Mouse (Mus musculus) activated CD4-positive, CD25-positive, alpha-beta regulatory T cell, adult 4 months (primary cell): ENCODE results near the gene Wdfy3. TPM values are rescaled to one million over a fixed set of nuclear protein-coding genes. Genes with fewer than 3 reads are reported as not detected.

ENCODE experiments used
- ATAC-seq: one replicate; pipeline ENCODE4 v1.8.0; 2017
- polyA plus RNA-seq, 2 experiments: library from polyadenylated mRNA; unstranded; fragments of 100-300 nt; shearing (Covaris generic); gene quantifications; one replicate each; pipeline ENCODE4 v1.2.1; 2017

The Wdfy3 gene
- polyA plus RNA-seq, 2 experiments from 2014 or later: 0.07 to 0.10 TPM

GRCm38 (mm10) chr5:101828932-101829331 is 240.8 kb downstream of the Wdfy3 start:
- ATAC-seq: no peak

DNA sequence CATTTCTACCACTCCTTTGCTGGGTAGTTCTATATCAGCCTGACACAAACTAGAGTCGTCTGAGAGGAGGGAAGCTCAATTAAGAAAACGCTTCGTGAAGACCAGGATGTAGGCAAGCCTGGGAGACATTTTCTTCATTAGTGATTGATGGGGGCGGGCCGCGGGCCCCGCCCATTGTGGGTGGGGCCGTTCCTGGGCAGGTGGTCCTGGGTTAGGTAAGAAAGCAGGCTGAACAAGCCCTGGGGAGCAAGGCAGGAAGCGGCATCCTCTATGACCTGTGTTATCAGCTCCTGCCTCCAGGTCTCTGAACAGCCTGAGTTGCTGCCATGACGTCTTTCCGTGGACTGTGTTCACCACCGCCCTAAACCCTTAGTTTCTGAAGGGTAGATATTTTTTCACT is 242.2 kb downstream of the Wdfy3 start:
- no peak for ATAC-seq

DNA sequence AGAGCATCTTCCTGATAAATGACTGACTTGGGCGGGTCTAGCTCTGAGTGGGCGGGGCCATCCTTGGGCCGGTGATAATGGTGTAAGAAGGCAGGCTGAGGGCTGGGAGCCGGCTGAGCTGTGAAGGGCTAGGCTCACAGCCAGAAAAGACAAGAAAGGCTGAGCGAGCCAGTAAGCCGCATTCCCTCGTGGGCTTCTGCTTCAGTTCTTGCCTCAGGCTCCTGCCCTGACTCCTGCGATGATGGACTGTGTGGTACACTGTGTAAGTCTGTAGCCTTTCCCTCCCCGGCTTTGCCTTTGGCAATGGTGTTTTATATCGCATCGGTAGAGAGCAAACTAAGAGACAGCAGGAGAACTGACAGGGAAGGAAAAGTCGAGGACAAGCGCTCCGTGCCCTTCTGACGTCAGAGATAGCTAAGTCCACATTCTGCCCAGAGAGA is 243.2 kb downstream of the Wdfy3 start:
- no peak for ATAC-seq

DNA sequence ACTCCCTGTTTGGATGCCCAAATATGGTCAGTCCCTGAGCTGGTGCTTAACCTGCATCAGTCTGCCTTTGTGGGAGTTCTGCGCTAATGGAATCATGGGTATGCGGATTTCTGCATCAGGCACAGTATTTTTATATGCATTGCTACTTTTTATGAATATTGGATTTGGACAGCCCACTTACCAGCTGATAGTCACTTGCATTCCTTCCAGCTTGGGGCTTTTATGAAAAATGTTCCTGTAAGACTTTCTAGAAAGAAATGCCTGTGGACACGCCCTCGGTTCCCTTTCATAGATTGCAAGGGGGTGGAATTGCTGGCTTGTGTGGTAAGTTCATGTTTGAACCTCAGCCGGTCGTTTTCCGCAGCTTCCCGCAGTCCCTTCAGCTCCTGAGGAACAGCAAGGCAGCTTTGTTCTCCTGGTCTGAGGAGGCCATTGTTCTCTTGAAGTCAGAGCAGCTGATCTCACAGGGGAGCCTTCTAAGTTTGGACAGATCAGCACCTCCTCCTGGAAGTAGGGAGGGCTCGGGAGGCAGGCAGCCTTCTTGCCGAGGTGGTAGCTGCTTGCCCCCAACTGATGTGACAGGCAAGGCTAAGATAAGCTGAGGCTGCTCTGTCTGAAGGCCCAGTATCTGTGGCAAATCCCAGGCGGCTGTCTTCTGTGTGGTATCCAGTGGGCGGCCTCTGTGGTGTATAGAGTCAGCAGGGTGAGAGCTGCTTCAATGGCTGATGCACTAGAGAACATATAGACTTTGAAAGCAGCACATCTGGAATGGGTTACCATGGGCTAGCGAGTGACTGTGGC is 244.4 kb downstream of the Wdfy3 start:
- no peak for ATAC-seq

DNA sequence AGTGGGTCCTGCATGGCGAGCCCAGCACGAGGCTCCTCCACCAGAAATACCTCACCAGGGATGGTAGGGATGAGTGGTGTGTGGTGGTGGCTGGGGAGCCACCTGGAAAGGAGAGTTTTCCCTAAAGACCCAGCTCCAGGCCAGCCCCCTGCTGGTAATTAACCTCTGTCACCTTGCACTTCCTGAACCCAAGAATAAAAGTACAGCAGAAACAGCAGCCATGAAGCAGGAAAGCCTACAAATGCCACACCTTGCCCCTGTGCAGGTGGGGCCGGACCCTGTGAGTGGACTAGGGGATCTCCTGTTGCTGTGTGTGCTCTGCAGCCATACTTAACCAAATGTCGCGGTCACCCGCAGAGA is 247.4 kb downstream of the Wdfy3 start:
- ATAC-seq: no peak

- no peak for ATAC-seq
Observed at GRCm38 (mm10) chr5:101821491-101822310, 248.0 kb downstream of the Wdfy3 start.

GRCm38 (mm10) chr5:101821052-101821451 is 248.7 kb downstream of the Wdfy3 start:
- no peak for ATAC-seq

- ATAC-seq: no peak
Observed at GRCm38 (mm10) chr5:101819844-101820243, 249.9 kb downstream of the Wdfy3 start.

- no peak for ATAC-seq
Observed at GRCm38 (mm10) chr5:101819216-101819615, 250.5 kb downstream of the Wdfy3 start.

DNA sequence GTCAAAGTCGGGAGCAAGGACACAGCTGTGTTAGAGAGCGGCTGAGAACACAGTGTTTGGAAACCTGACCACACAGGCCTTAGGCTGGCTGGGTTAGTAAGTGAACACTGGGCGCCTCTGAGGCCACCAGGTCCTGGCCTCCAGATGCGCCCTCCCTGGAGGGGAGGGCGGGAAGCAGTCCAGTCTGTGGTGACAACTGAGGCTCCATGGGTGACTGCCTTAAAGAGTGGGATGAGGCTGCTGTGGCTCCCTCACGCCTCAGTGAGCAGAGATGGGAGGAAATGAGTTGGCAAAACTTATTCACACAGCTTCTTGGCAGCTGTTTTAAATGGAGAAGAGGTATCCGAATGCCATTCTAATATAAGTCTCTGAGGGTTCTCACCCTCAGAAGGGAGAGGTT is 252.9 kb downstream of the Wdfy3 start:
- no peak for ATAC-seq

DNA sequence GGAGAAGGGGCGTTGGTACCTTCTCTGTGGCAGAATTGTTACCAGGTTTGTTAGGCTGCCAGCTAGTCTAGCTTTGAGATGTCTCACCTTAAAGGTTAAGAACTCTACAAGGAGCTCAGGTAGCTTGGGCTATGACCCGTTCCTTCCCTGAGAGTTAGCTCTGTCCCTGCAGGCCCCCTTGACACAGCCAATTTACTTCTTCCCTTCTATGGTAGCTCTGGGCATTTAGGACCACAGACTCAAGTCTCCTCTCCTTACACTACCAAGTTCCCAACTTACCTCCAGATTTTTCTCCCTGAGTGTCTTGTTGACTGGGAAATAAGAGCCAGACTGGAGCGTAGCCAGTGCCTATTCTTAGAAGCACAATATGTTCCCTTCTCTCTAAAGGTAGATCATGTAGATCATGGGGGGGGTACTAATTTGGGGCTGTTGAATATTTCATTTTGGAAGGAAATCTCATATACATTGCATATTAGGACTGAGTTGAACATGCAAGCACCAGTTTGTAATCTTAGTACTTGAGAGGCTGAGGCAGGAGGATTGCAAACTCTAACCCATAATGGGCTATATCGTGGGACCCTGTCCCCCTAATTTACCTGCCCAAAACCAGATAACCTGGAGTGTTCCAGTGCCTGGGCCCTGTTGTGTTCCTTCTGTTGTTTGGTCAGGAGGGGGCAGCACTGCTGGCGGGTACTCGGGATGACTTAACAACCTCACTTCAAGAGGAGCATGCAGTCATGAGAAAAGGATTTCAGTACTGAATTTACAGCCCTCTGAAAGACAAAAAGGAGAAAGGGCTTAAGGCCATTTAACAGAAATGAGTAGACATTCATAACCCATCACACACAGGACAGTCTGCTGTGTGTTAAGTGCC is 258.2 kb downstream of the Wdfy3 start:
- no peak for ATAC-seq

GRCm38 (mm10) chr5:101802358-101803022 is 267.2 kb downstream of the Wdfy3 start:
- no peak for ATAC-seq

DNA sequence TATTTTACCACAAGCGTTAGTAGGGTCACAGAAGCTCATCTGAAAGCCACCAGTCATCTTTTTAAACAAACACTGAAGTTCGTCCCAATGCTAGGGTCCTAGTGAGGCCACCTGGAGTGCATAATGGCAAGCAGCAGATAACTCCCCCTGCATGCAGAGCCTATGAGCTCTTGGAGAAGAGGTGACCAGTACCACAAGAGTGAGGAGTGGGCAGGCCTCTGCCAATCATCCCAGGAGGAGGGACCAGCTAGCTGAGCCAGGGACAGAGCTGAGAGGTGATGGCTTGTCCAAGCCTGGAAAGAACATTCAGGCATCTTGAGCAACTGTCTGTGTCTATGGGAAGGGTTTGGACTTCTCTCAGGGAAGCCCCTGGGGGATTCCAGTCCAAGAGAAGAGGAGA is 267.8 kb downstream of the Wdfy3 start:
- no peak for ATAC-seq

DNA sequence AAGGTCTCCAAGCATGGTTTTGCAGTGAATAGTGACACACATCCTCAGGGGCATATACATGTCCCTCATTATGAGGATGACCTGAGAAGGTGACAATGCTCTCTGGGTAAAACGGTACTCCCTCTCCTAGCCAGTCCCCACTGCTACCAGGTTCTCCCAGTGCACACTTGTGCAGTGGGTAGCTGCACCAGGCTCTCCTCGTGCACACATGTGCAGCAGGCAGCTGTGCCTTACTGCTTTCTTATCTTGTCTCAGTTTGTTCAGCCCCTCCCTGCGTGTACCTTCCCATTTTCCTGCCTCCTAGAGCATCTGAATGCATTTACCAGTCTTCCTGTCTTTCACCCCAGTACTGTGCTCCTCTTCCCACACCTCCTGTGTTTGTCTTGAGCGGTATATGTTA is 277.1 kb downstream of the Wdfy3 start:
- ATAC-seq: no peak

GRCm38 (mm10) chr5:101790560-101790959 is 279.2 kb downstream of the Wdfy3 start:
- ATAC-seq: no peak

DNA sequence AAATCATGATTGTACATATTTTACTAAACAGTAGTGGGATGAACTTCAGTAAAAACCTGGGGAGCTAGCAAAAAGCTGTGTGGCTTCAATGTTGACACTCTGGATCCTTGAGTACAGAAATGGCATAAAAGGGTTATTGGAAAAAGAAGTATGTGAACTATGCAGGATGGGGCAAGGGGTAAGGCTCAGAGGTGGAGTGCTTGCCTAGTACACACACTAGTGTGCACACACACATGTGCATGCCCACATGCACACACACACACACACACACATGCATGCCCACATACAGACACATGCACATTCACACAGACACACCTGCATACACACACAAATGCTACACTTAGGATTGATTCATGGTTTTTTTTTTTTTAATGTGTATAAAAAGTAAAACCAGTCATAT is 280.0 kb downstream of the Wdfy3 start:
- no peak for ATAC-seq

GRCm38 (mm10) chr5:101785921-101786614 is 283.7 kb downstream of the Wdfy3 start:
- no peak for ATAC-seq

DNA sequence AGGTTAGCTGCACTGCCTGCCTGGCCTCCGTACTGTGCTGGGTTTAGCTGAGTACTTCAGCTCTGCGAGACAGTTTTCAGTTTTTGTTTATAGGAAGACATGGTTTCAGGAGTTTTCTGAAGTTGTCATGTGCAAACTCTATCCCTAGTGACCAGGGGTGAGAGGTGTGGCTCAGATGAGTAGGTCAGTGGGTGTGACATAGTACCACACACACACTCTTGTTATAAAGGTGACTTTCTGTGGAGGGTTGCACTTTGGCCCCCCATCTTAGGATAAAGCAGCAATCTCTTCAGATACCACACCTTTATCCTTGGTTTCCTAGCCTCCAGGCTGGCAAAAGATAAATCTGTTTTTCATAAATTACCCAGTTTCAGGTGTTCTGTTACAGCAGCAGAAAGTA is 284.9 kb downstream of the Wdfy3 start:
- no peak for ATAC-seq

- no peak for ATAC-seq
Observed at GRCm38 (mm10) chr5:101784328-101784727, 285.4 kb downstream of the Wdfy3 start.
